Mouse (Mus musculus): Measurements from ENCODE around the gene Axin2.

The Axin2 gene

GRCm38 (mm10) chr11:108902303-108902702, 17.8 kb upstream of the Axin2 start:
- DNase-seq (ENCODE audit: low spot score): no peak

GRCm38 (mm10) chr11:108906590-108907254, 13.4 kb upstream of the Axin2 start:
- DNase-seq (ENCODE audit: low spot score): no peak

GRCm38 (mm10) chr11:108909396-108910195, 10.6 kb upstream of the Axin2 start:
- DNase-seq (ENCODE audit: low spot score): no peak

GRCm38 (mm10) chr11:108910328-108910886, 9.7 kb upstream of the Axin2 start:
- no peak for DNase-seq (ENCODE audit: low spot score)

- DNase-seq (ENCODE audit: low spot score): peak; percentile 92
Measured at GRCm38 (mm10) chr11:108910903-108911302, 9.2 kb upstream of the Axin2 start.

GRCm38 (mm10) chr11:108912174-108912573, 8.0 kb upstream of the Axin2 start:
- DNase-seq (ENCODE audit: low spot score): no peak

- DNase-seq (ENCODE audit: low spot score): no peak
Measured at GRCm38 (mm10) chr11:108917422-108918324, 2.5 kb upstream of the Axin2 start.

GRCm38 (mm10) chr11:108920636-108921505, 722 bp downstream of the Axin2 start:
- peak; percentile 86 for DNase-seq (ENCODE audit: low spot score)

- DNase-seq (ENCODE audit: low spot score): peak; percentile 22
Measured at GRCm38 (mm10) chr11:108921506-108922455, 1.6 kb downstream of the Axin2 start.

- DNase-seq (ENCODE audit: low spot score): no peak
Measured at GRCm38 (mm10) chr11:108922511-108923187, 2.5 kb downstream of the Axin2 start.

GRCm38 (mm10) chr11:108923188-108923575, 3.0 kb downstream of the Axin2 start:
- DNase-seq (ENCODE audit: low spot score): no peak

- no peak for DNase-seq (ENCODE audit: low spot score)
Measured at GRCm38 (mm10) chr11:108923781-108924180, 3.6 kb downstream of the Axin2 start.

GRCm38 (mm10) chr11:108924346-108924745, 4.2 kb downstream of the Axin2 start:
- no peak for DNase-seq (ENCODE audit: low spot score)

GRCm38 (mm10) chr11:108925202-108925601, 5.1 kb downstream of the Axin2 start:
- DNase-seq (ENCODE audit: low spot score): peak; percentile 79

GRCm38 (mm10) chr11:108925826-108926225, 5.7 kb downstream of the Axin2 start:
- no peak for DNase-seq (ENCODE audit: low spot score)

- DNase-seq (ENCODE audit: low spot score): no peak
Measured at GRCm38 (mm10) chr11:108926345-108927092, 6.4 kb downstream of the Axin2 start.

GRCm38 (mm10) chr11:108927093-108927444, 6.9 kb downstream of the Axin2 start:
- DNase-seq (ENCODE audit: low spot score): no peak

- no peak for DNase-seq (ENCODE audit: low spot score)
Measured at GRCm38 (mm10) chr11:108928096-108928495, 7.9 kb downstream of the Axin2 start.

- DNase-seq (ENCODE audit: low spot score): no peak
Measured at GRCm38 (mm10) chr11:108928752-108929151, 8.6 kb downstream of the Axin2 start.

Measured in T-cell, adult 2 months (primary cell).